Mouse (Mus musculus) gastrocnemius, adult 2 months (tissue): ENCODE data around the gene Gm44790. TPM values are rescaled to one million over a fixed set of nuclear protein-coding genes. Genes with fewer than 3 reads are reported as not detected.
A peak's percentile ranks its signal among the peaks of the same experiment; 100 is the strongest.
"Not testable (repeated sequence)": the region's sequence is repeated elsewhere in the genome, so short reads cannot be mapped to it uniquely, and the experiment has no call there.

Experiments used
- DNase-seq: peaks from one replicate; pipeline ENCODE4 v3.0.0; 2022
- H3K27ac ChIP-seq: fragments of 200-600 bp; 2 replicates; pipeline ENCODE4 v1.8.1; 2022; ENCODE audit warnings: mild to moderate bottlenecking
- H3K4me3 ChIP-seq: fragments of 200-600 bp; 2 replicates; pipeline ENCODE4 v1.8.1; 2022; ENCODE audit warnings: mild to moderate bottlenecking, moderate library complexity
- CTCF ChIP-seq: fragments of 200-600 bp; IDR thresholded peaks from 2 replicates; pipeline ENCODE4 v1.8.1; 2022; ENCODE audit warnings: antibody characterized with exemption, mild to moderate bottlenecking, moderate library complexity
- intact Hi-C: fragments of 180-260 bp; cut with DNase I; formaldehyde crosslinking; loops from one replicate; pipeline ENCODE4 v1.15.1; 2025
- long read RNA-seq, 2 experiments: library from polyadenylated mRNA; stranded (forward); transcript quantifications; one replicate each; pipeline ENCODE4 v2.0.0; 2021
- total RNA-seq, 2 experiments: library from RNA; stranded (reverse); gene quantifications; 2 replicates each; pipeline ENCODE4 v1.2.3; 2021

Gene Gm44790
- under 1 TPM in 1 of 2 experiments, not detected in 1; 0.53 TPM for total RNA-seq
- long read RNA-seq, experiment 1, partial matches to known transcripts, result 0 of 1 reads
- long read RNA-seq, experiment 1, other reads (novel, unspliced or antisense), result 1 of 1 reads
- long read RNA-seq, experiment 2, result 0 reads

GRCm38 (mm10) chr6:86426358-86426757 is at the start of gene Gm44790:
Gene Gm44790, plus strand, starts transcription at chr6:86426658.
- no peak within 1 kb of the TSS for H3K4me3 ChIP-seq
- TF ChIP-seq CTCF, result no peak
- no peak for DNase-seq
- H3K27ac ChIP-seq, result no peak within 1 kb of the TSS
- intact Hi-C loops, result no loop called here

GRCm38 (mm10) chr6:86378341-86378740 is 48.1 kb upstream of the Gm44790 start:
- intact Hi-C loops, result no loop called here
- no peak overlapping the region for H3K4me3 ChIP-seq
- H3K27ac ChIP-seq, result no peak overlapping the region
- DNase-seq, result no peak
- no peak for TF ChIP-seq CTCF

GRCm38 (mm10) chr6:86380112-86380511 is 46.3 kb upstream of the Gm44790 start:
- DNase-seq, H3K4me3 ChIP-seq, intact Hi-C loops, H3K27ac ChIP-seq: not testable (repeated sequence)

GRCm38 (mm10) chr6:86382551-86382950 is 43.9 kb upstream of the Gm44790 start:
- intact Hi-C loops, result no loop called here
- no peak for TF ChIP-seq CTCF
- Histone ChIP-seq H3K27ac (no peak overlapping the region), H3K4me3 (no peak overlapping the region)
- no peak for DNase-seq

- no peak for TF ChIP-seq CTCF
- intact Hi-C loops, result no loop called here
- H3K4me3 ChIP-seq, result no peak overlapping the region
- H3K27ac ChIP-seq, result no peak overlapping the region
- no peak for DNase-seq
Observed at GRCm38 (mm10) chr6:86383370-86383769, 43.1 kb upstream of the Gm44790 start.

GRCm38 (mm10) chr6:86384692-86385091 is 41.8 kb upstream of the Gm44790 start:
- intact Hi-C loops, result no loop called here
- no peak for DNase-seq
- H3K4me3 ChIP-seq, result no peak overlapping the region

GRCm38 (mm10) chr6:86385362-86386104 is 40.9 kb upstream of the Gm44790 start:
- TF ChIP-seq CTCF, result no peak
- intact Hi-C loops, result no loop called here
- DNase-seq, result no peak
- Histone ChIP-seq H3K27ac (no peak overlapping the region), H3K4me3 (no peak overlapping the region)

More at GRCm38 (mm10) chr6:86384692-86385091, 41.8 kb upstream of the Gm44790 start:
- no peak for TF ChIP-seq CTCF
- no peak overlapping the region for H3K27ac ChIP-seq

DNA sequence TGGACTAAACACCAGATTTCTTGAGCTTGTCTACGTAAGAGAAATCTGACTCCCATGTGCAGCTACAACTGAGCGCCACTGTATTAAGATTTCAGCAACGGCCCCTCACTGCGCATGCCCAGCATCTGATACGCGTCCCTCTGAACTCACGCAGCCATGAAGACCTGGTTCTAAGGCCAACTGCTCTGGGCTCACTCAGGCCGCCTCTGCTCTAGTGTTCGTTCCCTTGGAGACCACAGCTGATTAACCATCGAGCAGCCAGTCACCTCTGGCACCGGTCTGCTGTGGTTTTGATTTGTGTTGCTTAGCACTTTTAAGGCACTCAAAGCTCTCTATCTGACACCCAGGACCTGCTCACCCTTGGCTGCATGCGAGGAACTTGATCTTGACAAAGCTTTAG is 39.1 kb upstream of the Gm44790 start:
- DNase-seq, result no peak
- Histone ChIP-seq H3K4me3 (no peak overlapping the region), H3K27ac (no peak overlapping the region)
- no peak for TF ChIP-seq CTCF
- intact Hi-C loops, result no loop called here

DNA sequence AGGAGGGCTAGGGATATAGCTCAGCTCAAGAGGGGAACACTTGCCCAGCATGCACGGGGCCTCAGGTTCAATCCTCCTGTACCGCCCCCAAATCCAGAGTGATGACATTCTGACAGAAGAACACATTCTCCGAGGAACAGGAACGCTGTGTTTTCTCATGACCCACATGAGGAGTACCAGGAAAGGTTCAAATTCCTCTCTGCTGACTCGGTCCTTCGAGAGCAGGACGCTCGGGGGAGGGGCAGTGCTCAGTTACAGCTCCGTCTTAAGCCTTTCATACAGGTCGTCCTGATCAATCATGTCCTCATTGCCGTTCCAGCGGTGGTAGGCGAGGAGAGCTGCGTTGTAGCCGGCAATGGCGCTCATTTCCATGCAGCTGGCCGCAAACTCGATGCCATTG is 38.0 kb upstream of the Gm44790 start:
- intact Hi-C loops, result no loop called here
- Histone ChIP-seq H3K27ac (no peak overlapping the region), H3K4me3 (no peak overlapping the region)
- no peak for DNase-seq
- TF ChIP-seq CTCF, result no peak

DNA sequence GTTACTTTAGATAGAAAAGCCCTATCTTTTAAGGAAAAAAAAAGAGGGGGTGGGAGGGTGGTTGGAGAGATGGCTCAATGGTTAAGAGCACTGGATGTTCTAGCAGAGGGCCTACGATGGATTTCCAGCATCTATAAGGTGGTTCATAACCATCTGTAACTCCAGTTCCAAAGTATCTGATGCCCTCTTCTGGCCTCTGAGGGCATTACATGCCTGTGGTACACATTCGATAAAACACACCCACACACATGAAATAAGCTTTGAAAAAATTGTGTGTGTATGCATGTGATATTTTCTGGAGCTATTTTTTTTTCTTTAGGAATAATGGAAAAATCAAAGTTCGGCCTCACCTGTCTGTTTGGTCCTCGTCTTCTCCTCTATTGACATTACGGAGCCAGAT is 35.1 kb upstream of the Gm44790 start:
- no peak overlapping the region for H3K4me3 ChIP-seq
- intact Hi-C loops, result no loop called here

GRCm38 (mm10) chr6:86393187-86393586 is 33.3 kb upstream of the Gm44790 start:
- no peak for DNase-seq
- Histone ChIP-seq H3K4me3 (no peak overlapping the region), H3K27ac (no peak overlapping the region)
- TF ChIP-seq CTCF, result peak; percentile 24; the same call in 1 of the 2 replicates
- intact Hi-C loops, result no loop called here

More for the DNA sequence above, 35.1 kb upstream of the Gm44790 start:
- H3K27ac ChIP-seq, result no peak overlapping the region
- TF ChIP-seq CTCF, result peak; percentile 44
- no peak for DNase-seq

GRCm38 (mm10) chr6:86394078-86394720 is 32.3 kb upstream of the Gm44790 start:
- H3K27ac ChIP-seq, result no peak overlapping the region
- DNase-seq, result no peak
- no peak overlapping the region for H3K4me3 ChIP-seq
- TF ChIP-seq CTCF, result no peak
- intact Hi-C loops, result no loop called here

DNA sequence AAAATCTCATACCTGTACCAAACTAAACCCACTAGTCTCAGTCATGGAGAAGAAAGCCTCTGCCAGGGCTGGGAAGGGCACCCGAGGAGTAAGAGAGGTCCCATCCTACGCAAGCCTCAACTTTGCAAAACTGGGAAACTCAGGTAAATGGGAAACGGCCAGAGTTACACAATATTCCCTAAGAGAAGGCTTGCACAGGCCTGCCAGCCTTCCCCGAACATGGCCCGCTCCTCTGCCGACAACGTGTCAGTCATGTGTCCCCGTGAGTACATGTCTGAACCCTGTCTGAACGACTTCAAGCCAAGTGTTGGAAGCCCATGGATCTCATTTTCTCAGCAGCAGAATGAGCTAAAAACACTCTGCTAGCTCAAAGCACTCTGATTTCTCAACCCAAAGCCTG is 31.4 kb upstream of the Gm44790 start:
- Histone ChIP-seq H3K27ac (0 out of 2 replicates have a peak overlapping the region, but pooled peaks have one; percentile 16), H3K4me3 (no peak overlapping the region; the same call in 1 of the 2 replicates)
- no peak for TF ChIP-seq CTCF
- intact Hi-C loops, result no loop called here
- no peak for DNase-seq
